18 mouse cellular contexts compared by ENCODE assay signal in genomic region chr13:12243991-12244390, GRCm38 (mm10). TPM values are rescaled to one million over a fixed set of nuclear protein-coding genes. Genes with fewer than 3 reads are reported as not detected.
DNase-seq lines count a peak whose midpoint lies in the region; ATAC-seq and TF ChIP-seq lines count a peak whose summit lies in the region.
"Had no signal": no experiment of that assay in that cellular context is flagged by ENCODE, and none has a peak within 500 bp of the region (broad histone marks: within the 10 kb centered on the region; RNA-seq: fewer than 3 reads in every experiment).

No protein-coding gene starts in this region.

- 58% methylated on average over 4 of the region's 4 CpGs for WGBS in heart, embryonic 11.5 days (ENCODE audit: insufficient replicate concordance)
- WGBS in midbrain, postnatal 0 days: 71% methylated on average over 4 of the region's 4 CpGs
- 82% methylated on average over 4 of the region's 4 CpGs for WGBS in midbrain, embryonic 15.5 days
- 48% methylated on average over 4 of the region's 4 CpGs for WGBS in heart, embryonic 12.5 days

- DNase-seq in heart, adult 11 months: peak; percentile 89
- peak; percentile 55 for DNase-seq in midbrain, postnatal 0 days (ENCODE audit: low spot score)
- peak; percentile 45 to 72 for DNase-seq in heart, postnatal 14 days
- DNase-seq in T-cell, adult 2 months (ENCODE audit: low spot score): no peak
- DNase-seq: adrenal gland, postnatal 25 days; cerebellum, adult 11 months; lung, embryonic 14.5 days; spleen, adult 18-20 months had no signal

- no peak overlapping the region for H3K4me3 ChIP-seq in heart, embryonic 11.5 days (ENCODE audit: low read depth, low read length)
- H3K4me3 ChIP-seq in midbrain, postnatal 0 days (ENCODE audit: low read depth, low read length): no peak overlapping the region
- no peak overlapping the region for H3K4me3 ChIP-seq in midbrain, embryonic 15.5 days
- no peak overlapping the region for H3K4me3 ChIP-seq in heart, embryonic 12.5 days
- H3K4me3 ChIP-seq: forebrain, embryonic 10.5 days; intestine, embryonic 15.5 days; kidney, embryonic 15.5 days; neural tube, embryonic 13.5 days; stomach, embryonic 15.5 days had no signal

- H3K9ac ChIP-seq in heart, embryonic 11.5 days (ENCODE audit: low read depth, low read length): no peak overlapping the region
- no peak overlapping the region for H3K9ac ChIP-seq in midbrain, postnatal 0 days (replicated peaks; ENCODE audit: low read length, poor library complexity, severe bottlenecking)
- no peak overlapping the region for H3K9ac ChIP-seq in midbrain, embryonic 15.5 days
- H3K9ac ChIP-seq in heart, embryonic 12.5 days: no peak overlapping the region
- H3K9ac ChIP-seq: intestine, embryonic 15.5 days; kidney, embryonic 15.5 days; lung, embryonic 14.5 days; neural tube, embryonic 13.5 days; stomach, embryonic 15.5 days had no signal

- H3K4me1 ChIP-seq in heart, embryonic 11.5 days (ENCODE audit: control insufficient read depth, insufficient read depth, low read length): no peaks in the 10 kb centered on the region
- no peaks in the 10 kb centered on the region for H3K4me1 ChIP-seq in midbrain, postnatal 0 days (ENCODE audit: insufficient read depth, low read length)
- no peaks in the 10 kb centered on the region for H3K4me1 ChIP-seq in midbrain, embryonic 15.5 days
- H3K4me1 ChIP-seq in heart, embryonic 12.5 days (replicated peaks): peaks cover 12% of the 10 kb centered on the region
- H3K4me1 ChIP-seq: forebrain, embryonic 10.5 days; intestine, embryonic 15.5 days; kidney, embryonic 15.5 days; neural tube, embryonic 13.5 days; stomach, embryonic 15.5 days had no signal

- no peak for ATAC-seq in heart, embryonic 11.5 days (replicated peaks; ENCODE audit: insufficient number of reproducible peaks, low FRiP score, low TSS enrichment)
- no peak for ATAC-seq in midbrain, postnatal 0 days (ENCODE audit: low FRiP score)
- ATAC-seq in midbrain, embryonic 15.5 days (replicated peaks): no peak
- peak; percentile 67 for ATAC-seq in heart, embryonic 12.5 days (ENCODE audit: insufficient number of reproducible peaks, low FRiP score)
- ATAC-seq: intestine, embryonic 15.5 days had no signal

- no peaks in the 10 kb centered on the region for H3K27me3 ChIP-seq in heart, embryonic 11.5 days (ENCODE audit: control insufficient read depth, insufficient read depth, low read length)
- no peaks in the 10 kb centered on the region for H3K27me3 ChIP-seq in midbrain, postnatal 0 days (ENCODE audit: insufficient read depth, low read length)
- H3K27me3 ChIP-seq in midbrain, embryonic 15.5 days (replicated peaks): no peaks in the 10 kb centered on the region
- H3K27me3 ChIP-seq in heart, embryonic 12.5 days (replicated peaks): no peaks in the 10 kb centered on the region
- H3K27me3 ChIP-seq: intestine, embryonic 15.5 days; kidney, embryonic 15.5 days; neural tube, embryonic 13.5 days; stomach, embryonic 15.5 days had no signal

- peaks cover 27% of the 10 kb centered on the region for H3K36me3 ChIP-seq in heart, embryonic 11.5 days (ENCODE audit: control insufficient read depth, insufficient read depth, low read length)
- peaks cover 17% of the 10 kb centered on the region; the same call in 1 of the 2 replicates for H3K36me3 ChIP-seq in midbrain, postnatal 0 days (ENCODE audit: insufficient read depth, low read length)
- H3K36me3 ChIP-seq in midbrain, embryonic 15.5 days (replicated peaks): 0 out of 2 replicates have a peak, but pooled peaks cover 14% of the 10 kb centered on the region
- H3K36me3 ChIP-seq in heart, embryonic 12.5 days: peaks cover 73% of the 10 kb centered on the region

- no peak for TF ChIP-seq CTCF in midbrain, postnatal 0 days (IDR thresholded peaks at IDR 0.05)

- H3K4me2 ChIP-seq in heart, embryonic 11.5 days: no peak overlapping the region
- H3K4me2 ChIP-seq in midbrain, postnatal 0 days (ENCODE audit: low read depth, low read length, poor library complexity, severe bottlenecking): no peak overlapping the region
- H3K4me2 ChIP-seq in midbrain, embryonic 15.5 days: no peak overlapping the region
- H3K4me2 ChIP-seq in heart, embryonic 12.5 days: no peak overlapping the region
- H3K4me2 ChIP-seq: intestine, embryonic 15.5 days; kidney, embryonic 15.5 days; liver, embryonic 11.5 days; lung, embryonic 14.5 days; neural tube, embryonic 13.5 days; stomach, embryonic 15.5 days had no signal

- intact Hi-C loops in heart, postnatal 14 days (cut with DNase I): no loop called here

- no peak overlapping the region for H3K27ac ChIP-seq in heart, embryonic 11.5 days (ENCODE audit: low read depth, low read length)
- no peak overlapping the region for H3K27ac ChIP-seq in midbrain, postnatal 0 days (ENCODE audit: low read depth, low read length)
- no peak overlapping the region for H3K27ac ChIP-seq in midbrain, embryonic 15.5 days
- no peak overlapping the region; the same call in 1 of the 2 replicates for H3K27ac ChIP-seq in heart, embryonic 12.5 days (ENCODE audit: poor library complexity, severe bottlenecking)
- H3K27ac ChIP-seq: forebrain, embryonic 10.5 days; intestine, embryonic 15.5 days; kidney, embryonic 15.5 days; neural tube, embryonic 13.5 days; stomach, embryonic 15.5 days had no signal

- no peaks in the 10 kb centered on the region for H3K9me3 ChIP-seq in heart, embryonic 11.5 days (replicated peaks; ENCODE audit: control insufficient read depth, low read length)
- H3K9me3 ChIP-seq in midbrain, postnatal 0 days (ENCODE audit: low read length): no peaks in the 10 kb centered on the region
- H3K9me3 ChIP-seq in midbrain, embryonic 15.5 days: no peaks in the 10 kb centered on the region
- H3K9me3 ChIP-seq in heart, embryonic 12.5 days (replicated peaks): no peaks in the 10 kb centered on the region
- H3K9me3 ChIP-seq: forebrain, embryonic 10.5 days; G1E; intestine, embryonic 15.5 days; kidney, embryonic 15.5 days; neural tube, embryonic 13.5 days; stomach, embryonic 15.5 days had no signal

RNA-seq across cellular contexts. Expression of gene Mtr, which starts 13.9 kb away (rescaled TPM):
- 17.7 and 19.9 TPM in 2 replicates for polyA plus RNA-seq in heart, embryonic 11.5 days (2014; fragmentation: Nextera tagmentation; extraction: Ambion mirVana)
- 6.3 and 6.9 TPM in 2 replicates for total RNA-seq in midbrain, postnatal 0 days (2014; rRNA removed)
- polyA plus RNA-seq in midbrain, postnatal 0 days (2015; fragmentation: Nextera tagmentation; extraction: Ambion mirVana): 1.9 and 2.2 TPM in 2 replicates
- polyA plus RNA-seq in midbrain, embryonic 15.5 days (2015; fragmentation: Nextera tagmentation; extraction: Ambion mirVana): 2.9 and 3.8 TPM in 2 replicates
- polyA plus RNA-seq in heart, embryonic 12.5 days (2016; fragmentation: Nextera tagmentation; extraction: Ambion mirVana): 18.7 and 20.0 TPM in 2 replicates
- 10 to 100 TPM; 56.9 to 59.5 TPM for total RNA-seq in heart, postnatal 14 days (2021)
